Mouse (Mus musculus) heart, adult 11 months (tissue): ENCODE data around the gene Grsf1.

Source experiments
- DNase-seq: peaks from one replicate; pipeline ENCODE4 v3.0.0; 2022

Gene Grsf1

GRCm38 (mm10) chr5:88688583-88689187, 12.7 kb upstream of the Grsf1 start:
- DNase-seq = peak; percentile 44

- peak; percentile 29 for DNase-seq
Observed at GRCm38 (mm10) chr5:88687996-88688406, 12.0 kb upstream of the Grsf1 start.

GRCm38 (mm10) chr5:88685745-88686299, 9.9 kb upstream of the Grsf1 start:
- peak; percentile 40 for DNase-seq

DNA sequence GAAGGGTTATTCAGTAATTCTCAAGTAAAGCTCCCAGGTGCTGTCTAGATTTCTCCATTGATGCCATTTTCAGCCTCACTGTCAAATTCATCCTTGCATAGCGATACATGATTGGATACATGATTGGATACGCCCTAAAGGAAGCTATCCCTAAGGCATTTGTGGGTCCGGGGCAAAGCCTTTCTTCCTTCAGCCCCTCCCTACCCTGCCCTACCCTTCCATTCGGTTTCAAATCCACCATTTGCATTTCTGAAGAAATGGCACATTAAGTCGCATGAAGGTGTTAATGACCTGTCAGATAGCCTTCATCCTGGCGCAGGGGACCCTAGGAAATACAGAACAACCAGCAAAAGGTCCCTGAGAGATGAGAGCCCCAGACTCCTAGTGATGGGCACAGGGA, 9.3 kb upstream of the Grsf1 start:
- peak; percentile 42 for DNase-seq

DNA sequence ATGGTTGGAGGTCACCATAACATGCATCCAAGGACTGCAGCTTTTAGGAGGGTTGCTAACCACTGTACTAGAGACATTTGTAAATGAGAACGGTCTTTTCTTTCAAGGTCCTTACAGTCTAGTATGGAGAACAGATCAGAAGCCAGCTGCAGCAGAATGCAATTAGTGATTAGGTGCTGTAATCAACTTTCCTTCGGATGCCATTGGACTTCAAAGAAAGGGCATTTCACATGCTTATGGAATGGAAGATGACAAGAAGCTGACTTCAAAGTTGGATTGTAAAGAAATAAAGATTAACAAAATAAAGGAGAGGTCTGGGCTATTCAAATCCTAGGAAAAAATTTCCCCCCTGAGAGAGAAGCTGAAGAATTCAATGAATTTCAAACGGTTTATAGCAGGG, 8.3 kb upstream of the Grsf1 start:
- peak; percentile 17 for DNase-seq

DNA sequence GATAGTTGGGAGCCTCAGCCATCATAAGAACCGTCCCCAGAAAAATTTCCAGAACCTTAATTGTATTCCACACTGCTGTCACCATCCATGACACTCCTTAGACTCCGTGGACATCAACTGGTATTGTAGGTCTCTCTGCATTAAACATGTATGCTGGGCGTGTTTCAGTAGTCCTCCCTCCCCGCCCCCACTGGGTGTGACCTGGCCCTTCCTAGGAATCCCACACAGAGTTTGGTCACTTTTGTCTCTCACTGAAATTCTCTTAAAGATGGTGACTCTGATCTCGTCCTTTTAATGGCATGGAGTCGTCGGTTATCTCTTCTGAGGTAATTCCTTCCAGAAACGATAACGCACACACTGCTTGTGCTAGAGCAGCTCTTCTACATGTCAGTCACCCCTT, 7.7 kb upstream of the Grsf1 start:
- DNase-seq = peak; percentile 52

DNA sequence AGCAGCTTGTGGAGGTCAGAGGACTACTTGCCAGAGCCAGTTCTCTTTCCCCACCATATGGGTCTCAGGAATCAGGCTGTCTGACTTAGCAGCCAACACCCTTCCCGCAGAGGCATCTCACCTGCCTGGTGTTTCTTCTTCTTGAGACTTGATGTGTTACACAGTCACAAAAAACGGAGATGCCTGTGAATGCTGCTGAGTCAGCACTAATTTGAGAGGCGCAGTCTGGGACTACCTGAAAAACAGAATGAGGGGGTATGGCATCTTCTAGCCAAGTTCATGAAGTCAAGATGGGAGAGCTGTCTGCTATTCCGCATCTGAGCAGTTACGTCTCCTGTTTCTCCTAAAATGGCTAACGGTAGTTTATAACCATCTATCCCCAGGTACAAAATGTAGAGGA, 4.6 kb upstream of the Grsf1 start:
- DNase-seq = peak; percentile 70

GRCm38 (mm10) chr5:88679341-88679740, 3.4 kb upstream of the Grsf1 start:
- peak; percentile 37 for DNase-seq

GRCm38 (mm10) chr5:88678929-88679328, 3.0 kb upstream of the Grsf1 start:
- DNase-seq = peak; percentile 18

- DNase-seq = no peak
Observed at GRCm38 (mm10) chr5:88674703-88675442, 1.1 kb downstream of the Grsf1 start.

DNA sequence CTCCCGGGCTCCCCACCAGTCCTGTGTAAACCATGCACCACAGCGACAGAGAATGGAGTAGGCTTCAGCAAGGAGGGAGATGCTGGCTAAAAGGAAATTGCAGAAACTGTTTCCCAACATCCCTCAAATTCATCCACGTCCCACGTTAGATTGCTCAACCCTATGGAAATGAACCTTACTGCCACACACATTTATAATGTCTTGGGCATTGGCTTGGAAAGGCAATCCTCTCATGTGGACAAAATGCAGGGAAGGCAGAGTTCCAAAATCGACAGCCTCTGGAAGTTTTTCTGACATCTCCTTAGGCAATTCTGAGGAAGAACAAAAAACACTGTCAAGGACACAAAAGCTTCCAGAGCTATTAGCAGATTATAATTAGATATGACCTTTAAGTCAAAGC, 12.1 kb downstream of the Grsf1 start:
- DNase-seq = peak; percentile 59

DNA sequence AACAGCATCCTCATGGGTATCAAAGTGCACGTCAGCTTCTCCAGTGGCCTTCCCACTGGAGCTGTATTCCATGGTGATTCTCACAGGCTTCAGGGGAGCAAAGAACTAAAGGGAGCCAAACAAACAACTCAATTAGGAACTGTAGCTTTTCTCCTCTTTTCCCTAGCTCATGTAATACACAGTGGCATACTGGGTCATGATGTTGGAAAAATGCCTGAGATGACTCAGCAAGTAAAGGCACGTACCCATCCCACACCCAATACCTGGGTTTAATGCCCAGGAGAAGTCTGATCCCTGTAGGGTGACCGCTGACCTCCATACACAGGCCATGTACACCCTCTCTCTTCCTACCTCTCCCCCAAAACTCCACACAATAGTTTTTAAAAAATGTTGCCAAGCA, 12.8 kb downstream of the Grsf1 start:
- peak; percentile 43 for DNase-seq

DNA sequence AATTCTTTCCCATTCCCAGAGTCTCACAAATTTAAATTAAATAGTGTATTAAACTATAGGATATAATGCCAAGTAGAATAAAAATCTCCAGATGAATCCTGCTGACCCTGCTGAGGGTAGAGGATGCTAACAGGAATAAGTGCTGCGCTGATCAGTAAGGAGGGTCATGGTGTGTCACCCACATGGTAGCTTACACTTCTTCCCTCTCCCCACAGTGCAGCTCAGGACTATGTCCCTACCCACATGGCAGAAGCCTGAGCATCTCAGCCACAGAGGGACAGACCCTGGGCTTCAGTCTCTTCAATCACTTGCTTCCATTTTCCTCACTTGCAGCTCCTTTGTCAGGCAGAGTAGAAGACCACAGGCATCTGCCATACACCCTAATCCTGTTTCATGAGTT, 18.1 kb downstream of the Grsf1 start:
- peak; percentile 48 for DNase-seq

- peak; percentile 64 for DNase-seq
Observed at GRCm38 (mm10) chr5:88652589-88652988, 23.4 kb downstream of the Grsf1 start.

DNA sequence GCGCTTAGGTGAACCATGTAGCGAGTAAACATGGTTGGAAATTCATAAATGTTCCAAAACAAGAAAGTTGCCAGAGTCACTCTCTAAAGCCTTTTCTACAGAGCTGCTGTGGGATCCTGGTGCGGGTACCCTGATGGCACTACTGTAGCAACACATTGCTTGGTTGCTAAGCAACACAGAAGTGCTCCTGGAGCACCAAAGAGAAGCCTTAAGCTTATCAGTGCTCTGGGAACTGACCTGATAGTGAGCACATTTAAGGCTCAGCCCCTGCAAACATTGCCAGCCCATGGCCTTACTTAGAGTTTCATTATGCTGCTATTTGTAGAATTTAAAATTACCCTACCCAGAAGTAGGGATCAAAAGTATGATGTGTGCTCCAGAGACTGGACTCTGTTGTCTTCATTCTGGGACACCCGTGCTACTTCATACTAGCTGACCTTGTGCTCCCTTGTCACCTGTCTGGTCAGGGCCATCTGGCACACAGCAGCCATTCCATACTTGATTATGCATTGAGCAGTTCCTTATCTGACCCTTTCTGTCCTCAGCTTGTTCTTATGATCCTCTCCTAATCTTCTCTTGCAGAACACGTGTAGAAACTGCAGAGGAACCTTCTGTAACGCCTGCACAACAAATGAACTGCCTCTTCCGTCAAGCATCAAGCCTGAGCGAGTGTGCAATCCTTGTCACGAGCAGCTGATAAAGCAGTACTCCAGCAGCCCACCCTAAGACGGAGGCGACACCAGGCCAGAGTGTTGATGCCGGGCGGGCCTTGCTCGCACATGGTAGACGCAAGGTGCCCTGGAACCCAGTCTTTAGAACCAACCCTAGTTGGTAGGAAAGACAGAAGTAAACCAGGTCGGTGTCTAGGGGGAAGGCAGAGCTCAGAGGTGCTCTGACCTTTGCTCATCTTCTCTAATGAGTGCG, 26.5 kb downstream of the Grsf1 start:
- peak; percentile 84 for DNase-seq

- DNase-seq = peak; percentile 27
Observed at GRCm38 (mm10) chr5:88645405-88645804, 30.6 kb downstream of the Grsf1 start.

DNA sequence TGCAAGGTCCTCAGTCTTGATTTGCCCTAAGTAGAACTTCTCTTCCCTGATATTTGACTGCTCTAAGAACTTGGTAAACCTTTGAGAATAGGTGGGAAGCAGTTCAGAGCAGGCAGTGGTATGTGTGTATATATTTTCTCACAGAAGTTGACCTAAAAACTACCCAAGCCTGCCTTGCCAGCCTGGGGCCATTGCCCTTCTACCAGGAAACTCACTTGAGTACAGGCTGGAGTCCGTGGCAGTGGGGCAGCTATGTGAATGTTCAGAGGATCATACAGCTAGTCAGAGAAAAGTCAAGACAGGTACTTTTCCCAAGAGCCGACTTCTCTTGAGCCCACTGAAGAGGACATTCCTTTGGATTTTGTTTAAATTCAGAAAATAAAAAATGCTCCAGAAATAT, 31.1 kb downstream of the Grsf1 start:
- DNase-seq = no peak

- DNase-seq = peak; percentile 89
Observed at GRCm38 (mm10) chr5:88643491-88643890, 32.5 kb downstream of the Grsf1 start.

DNA sequence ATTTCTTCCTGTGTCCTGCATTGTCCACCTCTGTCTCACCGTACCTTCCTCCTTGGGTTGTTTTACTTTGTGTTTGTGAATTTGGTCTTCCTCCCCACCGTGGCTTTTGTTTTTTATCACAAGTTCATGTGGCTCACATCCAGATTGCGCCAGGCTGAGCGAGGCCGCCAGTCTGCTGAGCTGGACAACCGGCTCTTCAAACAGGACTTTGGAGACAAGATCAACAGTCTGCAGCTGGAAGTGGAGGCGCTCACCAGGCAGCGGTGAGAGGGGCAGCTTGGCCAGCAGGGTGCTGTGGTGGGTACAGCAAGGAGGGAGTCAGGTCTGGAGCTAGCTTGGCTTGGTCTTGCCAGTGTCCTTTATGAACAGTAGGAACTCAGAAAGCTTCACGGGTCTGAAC, 33.2 kb downstream of the Grsf1 start:
- DNase-seq = peak; percentile 73

DNA sequence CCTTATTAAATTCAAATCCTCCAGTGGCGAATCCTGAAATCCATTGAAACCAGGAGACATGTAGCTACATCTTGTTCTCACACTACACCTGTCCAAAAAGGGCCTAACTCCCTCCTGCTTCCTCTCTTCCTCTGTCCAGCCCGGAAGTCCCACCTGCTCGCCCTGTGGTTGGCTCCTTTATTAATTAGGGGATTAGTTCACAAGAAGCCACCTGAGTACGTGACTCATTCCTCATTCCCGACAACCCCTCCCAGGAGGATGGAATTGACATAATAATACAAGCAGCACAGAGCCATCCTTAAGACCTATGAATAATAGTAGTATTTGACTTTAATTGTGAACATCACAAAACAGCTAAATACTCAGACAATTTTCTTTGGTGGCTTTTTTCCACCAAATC, 41.9 kb downstream of the Grsf1 start:
- DNase-seq = peak; percentile 60

GRCm38 (mm10) chr5:88632463-88632862, 43.5 kb downstream of the Grsf1 start:
- DNase-seq = peak; percentile 22

GRCm38 (mm10) chr5:88631545-88631944, 44.4 kb downstream of the Grsf1 start:
- peak; percentile 77 for DNase-seq

GRCm38 (mm10) chr5:88630883-88631282, 45.1 kb downstream of the Grsf1 start:
- DNase-seq = peak; percentile 98
